Mouse (Mus musculus): ENCODE measurements around the gene Tmem145. TPM values are rescaled to one million over a fixed set of nuclear protein-coding genes. Genes with fewer than 3 reads are reported as not detected.

Tmem145 gene
- polyA plus RNA-seq, 1 experiment = 116 TPM

DNA sequence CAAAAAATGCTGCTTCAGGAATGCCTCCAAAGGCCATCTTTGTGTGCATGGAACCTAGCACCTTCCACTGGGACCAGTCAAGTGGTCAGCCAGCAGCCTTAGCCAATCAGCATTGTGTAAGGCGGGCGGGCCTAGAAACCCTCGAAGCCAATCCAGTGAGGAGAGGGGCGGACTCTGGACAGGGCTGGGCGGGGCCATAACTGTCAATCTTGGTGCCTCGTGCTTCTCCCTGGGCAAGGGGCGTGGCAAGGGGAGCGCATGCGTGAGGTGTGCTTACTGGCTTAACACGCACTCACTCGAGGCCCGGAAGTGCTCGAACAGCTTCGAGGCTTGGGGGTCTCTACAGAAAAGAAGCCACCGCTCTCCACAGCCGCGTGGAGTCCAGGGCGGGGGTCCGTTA lies 4.8 kb upstream of the Tmem145 start, which contains the start of gene Prr19:
Gene Prr19 (plus strand): TSS at position 349 of the 400 bp plus-strand sequence.
- Histone ChIP-seq H3K4me3 (ENCODE audit: insufficient read depth, low read length) (no peak within 1 kb of the TSS), H3K27ac (ENCODE audit: insufficient read depth, low read length) (no peak within 1 kb of the TSS), H3K4me1 (ENCODE audit: control insufficient read depth, insufficient read depth, low read length) (0 out of 2 replicates have a peak, but pooled peaks cover 1% of the 10 kb centered on the region)
- no peak for TF ChIP-seq POLR2A (IDR thresholded peaks at IDR 0.05; ENCODE audit: extremely low read depth, insufficient read depth, low read length)
- no peak for TF ChIP-seq CTCF (IDR thresholded peaks at IDR 0.05; ENCODE audit: extremely low read depth, insufficient read depth, low read length)

DNA sequence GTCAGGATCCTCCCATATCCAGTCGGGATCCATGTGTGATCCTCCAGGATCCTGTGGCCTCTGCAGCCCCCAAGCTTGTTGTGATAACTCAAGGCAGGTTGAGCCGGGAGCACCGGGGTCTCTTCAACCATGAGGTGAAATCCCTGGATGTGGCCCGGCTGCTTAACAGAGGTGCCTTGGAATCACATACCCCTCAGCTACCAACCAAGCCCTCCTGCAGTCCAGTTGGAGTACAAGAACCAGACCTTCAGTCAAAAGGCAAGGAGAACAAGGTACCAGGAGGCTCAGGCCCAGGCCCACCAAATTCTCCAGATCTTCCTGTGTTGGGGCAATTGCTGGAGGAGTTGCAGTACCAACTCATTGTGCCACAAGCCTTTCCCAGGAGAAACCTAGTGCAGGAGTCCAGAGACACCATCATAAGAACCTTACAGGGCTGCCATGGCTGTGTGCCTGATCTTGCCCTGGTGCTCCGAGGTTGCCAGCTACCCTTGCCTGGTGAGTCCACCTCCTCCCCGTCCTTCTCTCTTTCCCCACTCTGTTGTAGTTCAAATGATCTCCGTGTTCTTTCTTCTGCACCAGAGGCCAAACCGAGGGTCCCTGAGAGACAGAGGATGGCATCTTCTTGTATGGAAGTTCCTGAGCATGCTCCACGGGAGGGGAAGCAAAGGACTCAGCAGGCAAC lies 2.8 kb upstream of the Tmem145 start:
- Histone ChIP-seq H3K4me3 (ENCODE audit: insufficient read depth, low read length) (no peak overlapping the region), H3K4me1 (ENCODE audit: control insufficient read depth, insufficient read depth, low read length) (no peaks in the 10 kb centered on the region), H3K27ac (ENCODE audit: insufficient read depth, low read length) (no peak overlapping the region)
- TF ChIP-seq CTCF (IDR thresholded peaks at IDR 0.05; ENCODE audit: extremely low read depth, insufficient read depth, low read length) = no peak

DNA sequence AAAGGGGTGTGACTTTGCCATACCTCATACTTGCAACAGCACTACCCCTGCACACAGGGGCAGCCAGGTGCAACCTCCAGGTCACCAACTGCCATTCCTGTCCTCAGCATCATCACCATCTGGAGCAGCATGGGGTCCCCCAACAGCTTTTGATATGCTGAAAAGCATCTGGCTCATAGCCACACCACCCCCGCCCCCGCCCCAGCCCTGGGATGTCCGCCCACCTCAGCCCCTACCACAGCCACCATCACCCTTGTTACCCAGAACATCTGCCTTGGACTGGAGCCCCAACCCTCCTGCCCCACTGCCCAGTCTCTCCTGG lies 2.3 kb upstream of the Tmem145 start:
- Histone ChIP-seq H3K4me3 (ENCODE audit: insufficient read depth, low read length) (no peak overlapping the region), H3K27ac (ENCODE audit: insufficient read depth, low read length) (no peak overlapping the region), H3K4me1 (ENCODE audit: control insufficient read depth, insufficient read depth, low read length) (no peaks in the 10 kb centered on the region)
- TF ChIP-seq CTCF (IDR thresholded peaks at IDR 0.05; ENCODE audit: extremely low read depth, insufficient read depth, low read length) = no peak
- TF ChIP-seq POLR2A (IDR thresholded peaks at IDR 0.05; ENCODE audit: extremely low read depth, insufficient read depth, low read length) = no peak

DNA sequence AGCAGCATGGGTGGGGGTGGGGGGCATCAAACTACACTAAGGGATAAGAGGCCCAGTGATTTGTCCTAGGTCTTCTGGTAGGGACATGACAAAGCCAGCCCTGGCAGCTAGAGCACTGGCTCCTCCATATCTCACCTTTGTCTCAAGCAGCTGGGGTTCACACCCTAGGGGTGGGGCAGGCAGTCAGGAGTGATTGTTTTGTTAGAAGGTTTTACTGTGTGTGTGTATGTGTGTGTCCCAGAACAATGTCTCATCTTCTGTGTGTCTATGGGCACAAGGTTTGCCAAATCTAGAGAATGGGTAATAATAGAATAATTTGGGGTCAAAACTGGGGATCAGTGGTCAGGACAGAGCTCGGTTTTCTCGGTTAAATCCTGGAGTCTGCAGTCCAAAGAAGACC lies 425 bp upstream of the Tmem145 start:
- Histone ChIP-seq H3K27ac (ENCODE audit: insufficient read depth, low read length) (no peak overlapping the region), H3K4me1 (ENCODE audit: control insufficient read depth, insufficient read depth, low read length) (no peaks in the 10 kb centered on the region), H3K4me3 (ENCODE audit: insufficient read depth, low read length) (peak overlapping the region; percentile 70)
- TF ChIP-seq CTCF (IDR thresholded peaks at IDR 0.05; ENCODE audit: extremely low read depth, insufficient read depth, low read length) = no peak
- no peak for TF ChIP-seq POLR2A (IDR thresholded peaks at IDR 0.05; ENCODE audit: extremely low read depth, insufficient read depth, low read length)

DNA sequence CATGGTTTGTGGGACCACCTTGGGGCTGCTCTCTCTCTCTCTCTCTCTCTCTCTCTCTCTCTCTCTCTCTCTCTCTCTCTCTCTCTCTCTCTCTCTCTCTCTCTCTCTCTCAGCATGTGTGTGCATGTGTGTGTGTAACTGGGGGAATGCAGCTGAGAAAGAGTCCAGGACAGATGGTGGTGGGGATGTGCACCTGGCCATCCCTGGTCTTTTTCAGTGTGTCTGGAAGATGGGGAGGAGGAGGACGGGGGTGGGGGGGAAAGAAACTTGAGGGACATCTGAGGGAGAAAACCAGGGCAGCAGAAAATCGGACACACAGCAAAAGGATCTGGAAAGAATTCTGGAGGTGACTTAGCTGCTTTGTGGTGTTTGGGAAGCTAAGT lies 699 bp downstream of the Tmem145 start:
- H3K4me1 ChIP-seq (ENCODE audit: control insufficient read depth, insufficient read depth, low read length) = no peaks in the 10 kb centered on the region
- TF ChIP-seq POLR2A (IDR thresholded peaks at IDR 0.05; ENCODE audit: extremely low read depth, insufficient read depth, low read length) (no peak), CTCF (IDR thresholded peaks at IDR 0.05; ENCODE audit: extremely low read depth, insufficient read depth, low read length) (no peak)
- peak overlapping the region; percentile 70 for H3K4me3 ChIP-seq (ENCODE audit: insufficient read depth, low read length)
- no peak overlapping the region for H3K27ac ChIP-seq (ENCODE audit: insufficient read depth, low read length)

DNA sequence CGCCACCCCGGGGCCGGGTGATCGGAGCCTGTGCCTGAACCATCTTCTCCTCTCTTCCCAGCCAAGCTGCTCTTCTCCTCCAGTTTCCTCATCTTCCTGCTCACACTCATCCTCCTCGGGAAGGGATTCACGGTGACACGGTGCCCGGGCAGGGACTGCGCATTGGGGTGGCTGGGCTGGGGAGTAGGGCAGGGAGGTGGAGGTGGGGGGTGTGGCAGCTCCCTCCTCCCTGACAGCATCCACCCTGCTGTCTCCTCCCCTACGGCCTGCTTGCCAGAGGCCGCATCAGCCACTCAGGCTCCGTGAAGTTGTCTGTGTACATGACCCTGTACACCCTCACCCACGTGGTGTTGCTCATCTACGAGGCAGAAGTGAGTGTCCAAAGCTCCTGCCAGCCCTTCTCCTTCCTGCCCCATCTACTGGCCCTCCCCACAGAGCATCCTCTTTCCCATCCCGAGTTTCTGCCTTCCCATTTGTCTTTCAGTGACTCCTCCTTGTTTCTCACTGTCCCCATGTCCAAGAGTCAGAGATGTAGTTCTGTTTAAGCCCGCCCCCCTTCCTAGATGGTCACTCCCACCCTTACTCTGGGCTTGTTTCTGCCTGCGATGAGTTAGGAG lies 2.9 kb downstream of the Tmem145 start:
- H3K27ac ChIP-seq (ENCODE audit: insufficient read depth, low read length) = no peak overlapping the region
- H3K4me1 ChIP-seq (ENCODE audit: control insufficient read depth, insufficient read depth, low read length) = no peaks in the 10 kb centered on the region
- no peak overlapping the region for H3K4me3 ChIP-seq (ENCODE audit: insufficient read depth, low read length)
- TF ChIP-seq POLR2A (IDR thresholded peaks at IDR 0.05; ENCODE audit: extremely low read depth, insufficient read depth, low read length) (no peak), CTCF (IDR thresholded peaks at IDR 0.05; ENCODE audit: extremely low read depth, insufficient read depth, low read length) (no peak)

DNA sequence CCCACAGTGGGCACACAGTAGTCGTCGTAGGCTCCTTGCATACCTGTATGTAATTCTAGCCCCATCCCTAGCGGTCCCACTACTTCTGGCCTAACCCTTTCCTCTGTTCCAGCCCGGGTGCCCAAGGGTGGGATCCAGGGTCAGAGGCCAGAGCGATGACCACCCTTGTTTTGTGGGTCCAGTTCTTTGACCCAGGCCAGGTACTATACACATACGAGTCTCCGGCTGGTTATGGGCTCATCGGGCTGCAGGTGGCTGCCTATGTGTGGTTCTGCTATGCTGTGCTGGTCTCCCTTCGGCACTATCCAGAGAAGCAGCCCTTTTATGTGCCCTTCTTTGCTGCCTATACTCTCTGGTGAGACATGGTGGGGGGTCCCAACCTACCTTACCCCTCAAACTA lies 3.5 kb downstream of the Tmem145 start:
- TF ChIP-seq POLR2A (IDR thresholded peaks at IDR 0.05; ENCODE audit: extremely low read depth, insufficient read depth, low read length) (no peak), CTCF (IDR thresholded peaks at IDR 0.05; ENCODE audit: extremely low read depth, insufficient read depth, low read length) (no peak)
- no peak overlapping the region for H3K4me3 ChIP-seq (ENCODE audit: insufficient read depth, low read length)
- H3K4me1 ChIP-seq (ENCODE audit: control insufficient read depth, insufficient read depth, low read length) = no peaks in the 10 kb centered on the region
- H3K27ac ChIP-seq (ENCODE audit: insufficient read depth, low read length) = no peak overlapping the region

DNA sequence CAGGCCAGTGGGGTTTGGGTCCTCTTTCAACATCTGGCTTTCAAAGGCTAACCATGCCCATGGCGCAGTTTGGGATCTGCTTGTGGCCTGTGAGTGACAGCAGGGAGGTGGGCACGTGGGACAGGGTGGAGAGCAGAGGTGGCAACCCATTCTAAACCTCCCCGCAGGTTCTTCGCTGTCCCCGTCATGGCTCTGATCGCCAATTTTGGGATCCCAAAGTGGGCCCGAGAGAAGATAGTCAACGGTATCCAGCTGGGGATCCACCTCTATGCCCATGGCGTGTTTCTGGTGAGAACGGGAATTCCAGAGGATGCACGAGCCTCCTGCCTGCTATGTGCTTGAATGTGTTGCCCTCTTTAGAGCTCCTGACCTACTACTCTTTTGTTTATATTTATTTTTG lies 5.3 kb downstream of the Tmem145 start:
- Histone ChIP-seq H3K4me3 (ENCODE audit: insufficient read depth, low read length) (no peak overlapping the region), H3K27ac (ENCODE audit: insufficient read depth, low read length) (no peak overlapping the region), H3K4me1 (ENCODE audit: control insufficient read depth, insufficient read depth, low read length) (peaks cover 1% of the 10 kb centered on the region; the same call in 1 of the 2 replicates)
- TF ChIP-seq CTCF (IDR thresholded peaks at IDR 0.05; ENCODE audit: extremely low read depth, insufficient read depth, low read length) (no peak), POLR2A (IDR thresholded peaks at IDR 0.05; ENCODE audit: extremely low read depth, insufficient read depth, low read length) (no peak)

DNA sequence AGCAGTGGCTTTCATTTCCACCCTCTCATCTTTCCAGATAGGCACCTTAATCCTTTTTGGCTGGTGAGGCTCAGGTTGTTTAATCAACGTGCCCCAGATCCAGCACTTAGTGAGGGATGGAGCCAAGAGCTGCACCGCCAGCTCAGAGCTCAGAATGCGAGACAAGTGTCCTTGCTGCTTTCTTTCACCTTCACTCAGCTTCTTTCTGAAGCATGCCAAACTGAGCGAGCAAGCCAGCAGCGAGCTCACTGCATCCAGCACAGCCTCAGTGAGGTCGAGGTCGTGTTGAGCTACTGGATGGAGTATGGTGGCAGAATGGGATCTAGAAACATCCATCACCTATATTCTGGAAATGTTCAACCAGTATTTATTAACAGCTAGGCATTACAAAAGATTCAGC lies 7.4 kb downstream of the Tmem145 start:
- H3K27ac ChIP-seq (ENCODE audit: insufficient read depth, low read length) = no peak overlapping the region
- peaks cover 1% of the 10 kb centered on the region; the same call in 1 of the 2 replicates for H3K4me1 ChIP-seq (ENCODE audit: control insufficient read depth, insufficient read depth, low read length)
- TF ChIP-seq POLR2A (IDR thresholded peaks at IDR 0.05; ENCODE audit: extremely low read depth, insufficient read depth, low read length) = no peak
- TF ChIP-seq CTCF (IDR thresholded peaks at IDR 0.05; ENCODE audit: extremely low read depth, insufficient read depth, low read length) = no peak
- H3K4me3 ChIP-seq (ENCODE audit: insufficient read depth, low read length) = no peak overlapping the region

DNA sequence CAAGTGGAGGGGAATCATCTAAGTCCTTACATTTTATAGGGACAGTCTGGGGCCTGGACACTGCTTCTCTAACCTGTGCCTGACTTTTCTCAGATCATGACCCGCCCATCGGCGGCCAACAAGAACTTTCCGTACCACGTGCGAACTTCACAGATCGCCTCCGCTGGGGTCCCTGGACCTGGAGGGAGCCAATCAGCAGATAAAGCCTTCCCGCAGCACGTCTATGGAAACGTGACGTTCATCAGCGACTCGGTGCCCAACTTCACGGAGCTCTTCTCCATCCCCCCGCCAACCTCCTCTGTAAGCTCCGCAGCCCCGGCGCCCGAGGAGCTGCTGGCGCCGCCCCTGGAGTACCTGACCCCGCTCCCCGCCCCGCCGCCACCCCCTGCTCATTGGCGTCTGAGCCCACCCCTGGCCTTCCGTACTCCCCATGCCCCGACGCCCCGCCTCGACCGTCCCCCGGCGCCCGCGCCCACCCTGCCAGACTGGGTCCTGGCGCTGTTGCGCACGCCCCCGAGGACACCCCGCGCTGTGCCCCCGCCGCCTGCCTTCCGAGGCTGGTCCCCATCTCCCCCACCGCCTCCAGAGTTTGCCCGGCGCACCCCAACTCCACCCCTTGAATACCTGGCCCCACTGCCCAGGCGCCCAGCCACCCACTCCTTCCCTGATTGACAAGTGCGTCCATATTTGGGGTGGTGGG lies 8.8 kb downstream of the Tmem145 start:
- no peak for TF ChIP-seq POLR2A (IDR thresholded peaks at IDR 0.05; ENCODE audit: extremely low read depth, insufficient read depth, low read length)
- TF ChIP-seq CTCF (IDR thresholded peaks at IDR 0.05; ENCODE audit: extremely low read depth, insufficient read depth, low read length) = no peak
- H3K4me3 ChIP-seq (ENCODE audit: insufficient read depth, low read length) = no peak overlapping the region
- H3K27ac ChIP-seq (ENCODE audit: insufficient read depth, low read length) = no peak overlapping the region
- peaks cover 1% of the 10 kb centered on the region; the same call in 1 of the 2 replicates for H3K4me1 ChIP-seq (ENCODE audit: control insufficient read depth, insufficient read depth, low read length)
